Mouse (Mus musculus) kidney, embryonic 16.5 days (tissue): ENCODE measurements around the gene Gstm4. TPM values are rescaled to one million over a fixed set of nuclear protein-coding genes. Genes with fewer than 3 reads are reported as not detected.
A peak's percentile ranks its signal among the peaks of the same experiment; 100 is the strongest.

ENCODE experiments used
- ATAC-seq: fragments of 200-750 bp; cut with Nextera tagmentation; 2 replicates; pipeline ENCODE4 v1.8.0; 2017; ENCODE audit warnings: moderate TSS enrichment; ENCODE audit not compliant: low FRiP score, low TSS enrichment
- H3K27ac ChIP-seq: fragments of 300-500 bp; sonication (generic); 2 replicates; pipeline ENCODE4 v1.5.1; 2014; ENCODE audit warnings: low read length
- H3K27me3 ChIP-seq: fragments of 300-500 bp; sonication (generic); 2 replicates; pipeline ENCODE4 v1.6.1; 2014; ENCODE audit warnings: low read length, control low read depth, mixed read lengths; ENCODE audit not compliant: insufficient read depth
- H3K36me3 ChIP-seq: fragments of 300-500 bp; sonication (generic); 2 replicates; pipeline ENCODE4 v1.6.1; 2014; ENCODE audit warnings: low read length, control low read depth, mixed read lengths; ENCODE audit not compliant: insufficient read depth
- H3K4me1 ChIP-seq: fragments of 300-500 bp; sonication (generic); 2 replicates; pipeline ENCODE4 v1.6.1; 2014; ENCODE audit warnings: low read length, control low read depth, mixed read lengths; ENCODE audit not compliant: insufficient read depth
- H3K4me2 ChIP-seq: fragments of 300-500 bp; sonication (generic); replicated peaks from 2 replicates; pipeline ENCODE4 v1.6.1; 2014; ENCODE audit warnings: low read depth, low read length
- H3K4me3 ChIP-seq: fragments of 300-500 bp; sonication (generic); 2 replicates; pipeline ENCODE4 v1.5.1; 2014; ENCODE audit warnings: mild to moderate bottlenecking, low read length
- H3K9ac ChIP-seq: fragments of 300-500 bp; sonication (generic); replicated peaks from 2 replicates; pipeline ENCODE4 v1.6.1; 2014; ENCODE audit warnings: low read length
- H3K9me3 ChIP-seq: fragments of 300-500 bp; sonication (generic); 2 replicates; pipeline ENCODE4 v1.6.1; 2016; ENCODE audit warnings: low read length, control low read depth
- WGBS: fragments of 180-500 bp; shearing (Covaris S2); extraction: QIAGEN DNeasy Blood & Tissue Kit; methylation state at CpG from one replicate; pipeline ENCODE4 v1.1.7; 2014; 5-methylcytosine and 5-hydroxymethylcytosine counted together
- polyA plus RNA-seq: library from polyadenylated mRNA; unstranded; fragments of >200 nt; fragmentation: Nextera tagmentation; extraction: Ambion mirVana; gene quantifications from 2 replicates; pipeline ENCODE4 v1.2.1, GENCODE M21; 2015

The Gstm4 gene
- polyA plus RNA-seq, 1 experiment from 2014 or later: 20.4 TPM

GRCm38 (mm10) chr3:108086470-108086979 lies 41.8 kb upstream of the Gstm4 start, which contains the start of gene Ampd2:
Gene Ampd2, minus strand, starts transcription at chr3:108086651.
- Histone ChIP-seq H3K9ac (peak within 1 kb of the TSS; percentile 83), H3K9me3 (no peaks in the 10 kb centered on the region), H3K4me2 (peak within 1 kb of the TSS; percentile 98), H3K27me3 (no peaks in the 10 kb centered on the region), H3K27ac (peak within 1 kb of the TSS; percentile 98), H3K4me1 (peaks cover 42% of the 10 kb centered on the region), H3K36me3 (no peaks in the 10 kb centered on the region), H3K4me3 (peak within 1 kb of the TSS; percentile 75)
- ATAC-seq: peak; percentile 42; the same call in 1 of the 2 replicates
- under 1% methylated on average over 29 of the region's 29 CpGs for WGBS

GRCm38 (mm10) chr3:108085721-108086469 lies 41.2 kb upstream of the Gstm4 start:
- peak overlapping the region; percentile 98 for H3K4me2 ChIP-seq
- H3K27ac ChIP-seq: peak overlapping the region; percentile 98
- peak overlapping the region; percentile 75 for H3K4me3 ChIP-seq
- peak; percentile 84 for ATAC-seq
- H3K4me1 ChIP-seq: peaks cover 44% of the 10 kb centered on the region
- WGBS: under 1% methylated on average over 31 of the region's 31 CpGs
- H3K36me3 ChIP-seq: no peaks in the 10 kb centered on the region
- H3K9ac ChIP-seq: peak overlapping the region; percentile 83
- no peaks in the 10 kb centered on the region for H3K27me3 ChIP-seq
- H3K9me3 ChIP-seq: no peaks in the 10 kb centered on the region

GRCm38 (mm10) chr3:108085281-108085720 lies 40.6 kb upstream of the Gstm4 start:
- Histone ChIP-seq H3K4me3 (peak overlapping the region; percentile 75), H3K4me1 (peaks cover 44% of the 10 kb centered on the region), H3K9me3 (no peaks in the 10 kb centered on the region), H3K27ac (peak overlapping the region; percentile 98), H3K4me2 (peak overlapping the region; percentile 98), H3K36me3 (peaks cover 3% of the 10 kb centered on the region; the same call in 1 of the 2 replicates), H3K9ac (peak overlapping the region; percentile 83), H3K27me3 (no peaks in the 10 kb centered on the region)
- under 1% methylated on average over 14 of the region's 14 CpGs for WGBS
- peak; percentile 83 for ATAC-seq

GRCm38 (mm10) chr3:108084767-108085270 lies 40.1 kb upstream of the Gstm4 start:
- peak overlapping the region; percentile 83 for H3K9ac ChIP-seq
- ATAC-seq: peak; percentile 35
- H3K4me3 ChIP-seq: peak overlapping the region; percentile 75
- H3K4me2 ChIP-seq: peak overlapping the region; percentile 98
- H3K9me3 ChIP-seq: no peaks in the 10 kb centered on the region
- WGBS: 8% methylated on average over 13 of the region's 13 CpGs
- peaks cover 44% of the 10 kb centered on the region for H3K4me1 ChIP-seq
- peak overlapping the region; percentile 98 for H3K27ac ChIP-seq
- H3K27me3 ChIP-seq: no peaks in the 10 kb centered on the region
- peaks cover 8% of the 10 kb centered on the region for H3K36me3 ChIP-seq

- H3K27me3 ChIP-seq: no peaks in the 10 kb centered on the region
- H3K36me3 ChIP-seq: peaks cover 16% of the 10 kb centered on the region
- H3K4me3 ChIP-seq: peak overlapping the region; percentile 75; the same call in 1 of the 2 replicates
- H3K4me1 ChIP-seq: peaks cover 40% of the 10 kb centered on the region
- WGBS: 85% methylated on average over 4 of the region's 4 CpGs
- H3K9me3 ChIP-seq: no peaks in the 10 kb centered on the region
- peak overlapping the region; percentile 83; the same call in 1 of the 2 replicates for H3K9ac ChIP-seq
- H3K27ac ChIP-seq: no peak overlapping the region
- H3K4me2 ChIP-seq: peak overlapping the region; percentile 98
- no peak for ATAC-seq
Observed at GRCm38 (mm10) chr3:108083904-108084407, 39.3 kb upstream of the Gstm4 start.

GRCm38 (mm10) chr3:108083161-108083560 lies 38.5 kb upstream of the Gstm4 start:
- Histone ChIP-seq H3K4me3 (no peak overlapping the region), H3K27me3 (no peaks in the 10 kb centered on the region), H3K36me3 (peaks cover 24% of the 10 kb centered on the region), H3K9me3 (no peaks in the 10 kb centered on the region), H3K27ac (no peak overlapping the region), H3K4me1 (peaks cover 36% of the 10 kb centered on the region), H3K9ac (no peak overlapping the region), H3K4me2 (no peak overlapping the region)
- WGBS: 51% methylated on average over 2 of the region's 2 CpGs
- ATAC-seq: no peak

GRCm38 (mm10) chr3:108082251-108082875 lies 37.7 kb upstream of the Gstm4 start:
- Histone ChIP-seq H3K9me3 (no peaks in the 10 kb centered on the region), H3K9ac (peak overlapping the region; percentile 38), H3K4me3 (0 out of 2 replicates have a peak overlapping the region, but pooled peaks have one; percentile 4), H3K36me3 (peaks cover 31% of the 10 kb centered on the region), H3K4me1 (peaks cover 36% of the 10 kb centered on the region), H3K27ac (peak overlapping the region; percentile 34; the same call in 1 of the 2 replicates), H3K4me2 (peak overlapping the region; percentile 22; the same call in 1 of the 2 replicates), H3K27me3 (no peaks in the 10 kb centered on the region)
- WGBS: 77% methylated on average over 1 of the region's 1 CpGs
- no peak for ATAC-seq

- Histone ChIP-seq H3K27ac (peak overlapping the region; percentile 26; the same call in 1 of the 2 replicates), H3K9ac (peak overlapping the region; percentile 38), H3K27me3 (no peaks in the 10 kb centered on the region), H3K4me1 (peaks cover 33% of the 10 kb centered on the region), H3K4me2 (peak overlapping the region; percentile 22; the same call in 1 of the 2 replicates), H3K36me3 (peaks cover 38% of the 10 kb centered on the region), H3K9me3 (no peaks in the 10 kb centered on the region), H3K4me3 (no peak overlapping the region)
- ATAC-seq: no peak
- WGBS: 58% methylated on average over 4 of the region's 4 CpGs
Observed at GRCm38 (mm10) chr3:108081681-108082080, 37.0 kb upstream of the Gstm4 start.

GRCm38 (mm10) chr3:108076836-108077235 lies 32.1 kb upstream of the Gstm4 start:
- peak; percentile 54 for ATAC-seq
- H3K27me3 ChIP-seq: no peaks in the 10 kb centered on the region
- WGBS: 80% methylated on average over 9 of the region's 9 CpGs

More at GRCm38 (mm10) chr3:108076836-108077235, 32.1 kb upstream of the Gstm4 start:
- no peak overlapping the region for H3K9ac ChIP-seq
- no peaks in the 10 kb centered on the region for H3K9me3 ChIP-seq
- H3K4me1 ChIP-seq: peaks cover 5% of the 10 kb centered on the region
- peaks cover 63% of the 10 kb centered on the region for H3K36me3 ChIP-seq
- no peak overlapping the region for H3K4me3 ChIP-seq
- H3K4me2 ChIP-seq: no peak overlapping the region
- no peak overlapping the region for H3K27ac ChIP-seq
